10 mouse cellular contexts compared by ENCODE assay signal in the genomic region with DNA sequence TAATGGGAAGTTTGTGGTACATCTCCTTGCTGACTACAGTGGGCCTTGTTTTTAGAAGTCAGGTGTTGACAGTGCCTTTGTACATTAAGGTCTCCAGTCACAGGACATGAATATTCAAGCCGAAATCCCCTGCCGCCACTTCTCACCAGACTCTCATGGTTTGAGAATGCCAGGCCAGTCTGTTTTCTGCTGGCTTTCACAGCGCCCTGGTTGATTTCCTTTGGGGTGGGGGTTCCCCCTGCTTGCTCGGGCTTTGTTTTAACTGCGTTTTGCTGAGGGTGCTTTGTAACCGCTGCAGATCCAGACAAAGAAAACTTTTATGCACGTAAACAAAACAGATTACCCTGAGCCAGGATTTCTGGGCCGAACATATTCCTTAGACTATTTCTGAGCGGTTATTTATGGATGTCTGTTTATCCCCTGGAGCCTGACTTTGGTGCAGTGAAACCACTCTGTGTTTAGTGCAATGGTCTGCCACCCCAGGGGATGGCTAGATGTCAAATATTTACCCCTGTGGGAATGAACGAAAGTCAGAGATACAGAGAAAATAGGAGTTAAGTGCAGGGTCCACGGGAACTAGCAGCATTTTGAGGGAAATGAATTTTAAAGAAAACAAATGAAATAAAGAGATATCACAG.
DNase-seq lines count a peak whose midpoint lies in the region; ATAC-seq and TF ChIP-seq lines count a peak whose summit lies in the region.
"Had no signal": no experiment of that assay in that cellular context is flagged by ENCODE, and none has a peak within 500 bp of the region (broad histone marks: within the 10 kb centered on the region; RNA-seq: fewer than 3 reads in every experiment).

No protein-coding gene starts in this region.

- H3K4me3 ChIP-seq in brown adipose tissue, adult 24 weeks (ENCODE audit: insufficient read depth, low read depth, low read length) = 0 out of 2 replicates have a peak overlapping the region, but pooled peaks have one; percentile 12
- H3K4me3 ChIP-seq in forebrain, postnatal 0 days (ENCODE audit: low read depth, low read length) = no peak overlapping the region
- no peak overlapping the region for H3K4me3 ChIP-seq in limb, embryonic 13.5 days

- no peaks in the 10 kb centered on the region for H3K9me3 ChIP-seq in forebrain, postnatal 0 days (ENCODE audit: low read length)
- H3K9me3 ChIP-seq in limb, embryonic 13.5 days = no peaks in the 10 kb centered on the region

- WGBS in forebrain, postnatal 0 days = 14% methylated on average over 11 of the region's 11 CpGs
- WGBS in limb, embryonic 13.5 days = 17% methylated on average over 11 of the region's 11 CpGs

- peak overlapping the region; percentile 3; the same call in 1 of the 2 replicates for H3K4me2 ChIP-seq in forebrain, postnatal 0 days (ENCODE audit: low read depth)
- H3K4me2 ChIP-seq in limb, embryonic 13.5 days (replicated peaks) = 0 out of 2 replicates have a peak overlapping the region, but pooled peaks have one; percentile 7

- no peak for TF ChIP-seq CTCF in forebrain, postnatal 0 days (IDR thresholded peaks at IDR 0.05; ENCODE audit: low read depth)

- H3K27me3 ChIP-seq in forebrain, postnatal 0 days (ENCODE audit: insufficient read depth, low read length) = no peaks in the 10 kb centered on the region
- H3K27me3 ChIP-seq in limb, embryonic 13.5 days = no peaks in the 10 kb centered on the region

- peak; percentile 8 to 28 for DNase-seq in heart, adult 18-20 months
- DNase-seq in heart, adult 9 months (ENCODE audit: low spot score in 2 of 2) = no peak
- DNase-seq in forebrain, postnatal 0 days = peak; percentile 27
- DNase-seq in spleen, postnatal 10 days (ENCODE audit: low spot score in 2 of 2) = no peak
- DNase-seq in left cerebral cortex, postnatal 25 days (ENCODE audit: low spot score in 2 of 2) = no peak
- no peak for DNase-seq in layer of hippocampus, adult 9-11 months
- DNase-seq: adrenal gland, postnatal 36 days had no signal

- peak overlapping the region; percentile 28 for H3K27ac ChIP-seq in brown adipose tissue, adult 24 weeks (replicated peaks; ENCODE audit: low read depth, low read length)
- no peak overlapping the region for H3K27ac ChIP-seq in forebrain, postnatal 0 days (ENCODE audit: low read depth, low read length)
- peak overlapping the region; percentile 95 for H3K27ac ChIP-seq in limb, embryonic 13.5 days
- H3K27ac ChIP-seq: kidney, postnatal 0 days had no signal

- H3K9ac ChIP-seq in forebrain, postnatal 0 days = no peak overlapping the region
- H3K9ac ChIP-seq in limb, embryonic 13.5 days = no peak overlapping the region; the same call in 1 of the 2 replicates

- intact Hi-C loops in left cerebral cortex, postnatal 25 days (cut with DNase I) = no loop called here

- H3K4me1 ChIP-seq in brown adipose tissue, adult 24 weeks (ENCODE audit: control insufficient read depth, insufficient read depth, insufficient read length, low read length) = peaks cover 3% of the 10 kb centered on the region; the same call in 1 of the 2 replicates
- no peaks in the 10 kb centered on the region; the same call in 1 of the 2 replicates for H3K4me1 ChIP-seq in forebrain, postnatal 0 days (ENCODE audit: insufficient read depth)
- peaks cover 30% of the 10 kb centered on the region for H3K4me1 ChIP-seq in limb, embryonic 13.5 days

- ATAC-seq in forebrain, postnatal 0 days = no peak
- ATAC-seq in limb, embryonic 13.5 days (ENCODE audit: low FRiP score, low read depth) = 0 out of 2 replicates have a peak, but pooled peaks have one; percentile 20

- H3K36me3 ChIP-seq in forebrain, postnatal 0 days (ENCODE audit: insufficient read depth) = no peaks in the 10 kb centered on the region
- no peaks in the 10 kb centered on the region for H3K36me3 ChIP-seq in limb, embryonic 13.5 days

Comparison
In these comparisons a context has a peak if more than half of its experiments do, and no peak if none do; other contexts are left out.
1. DNase-seq: peak in heart, adult 18-20 months (2 of 2) and forebrain, postnatal 0 days (single experiment); none in heart, adult 9 months (0 of 2), spleen, postnatal 10 days (0 of 2), left cerebral cortex, postnatal 25 days (0 of 2) and layer of hippocampus, adult 9-11 months (single experiment).